Mouse (Mus musculus) midbrain, embryonic 12.5 days (tissue): ENCODE data around the gene Pafah1b1. TPM values are rescaled to one million over a fixed set of nuclear protein-coding genes. Genes with fewer than 3 reads are reported as not detected.

Experiments used
- ATAC-seq: fragments of 200-750 bp; cut with Nextera tagmentation; 2 replicates; pipeline ENCODE4 v1.8.0; 2017; ENCODE audit warnings: low read depth, moderate TSS enrichment, moderate library complexity; ENCODE audit not compliant: low FRiP score
- H3K27ac ChIP-seq: fragments of 300-500 bp; sonication (generic); replicated peaks from 2 replicates; pipeline ENCODE4 v1.5.1; 2016; ENCODE audit warnings: mild to moderate bottlenecking
- H3K27me3 ChIP-seq: fragments of 300-500 bp; sonication (generic); 2 replicates; pipeline ENCODE4 v1.6.1; 2016; ENCODE audit warnings: mild to moderate bottlenecking
- H3K36me3 ChIP-seq: fragments of 300-500 bp; sonication (generic); 2 replicates; pipeline ENCODE4 v1.6.1; 2016
- H3K4me1 ChIP-seq: fragments of 300-500 bp; sonication (generic); 2 replicates; pipeline ENCODE4 v1.6.1; 2016
- H3K4me2 ChIP-seq: fragments of 300-500 bp; sonication (generic); replicated peaks from 2 replicates; pipeline ENCODE4 v1.6.1; 2016; ENCODE audit warnings: mild to moderate bottlenecking, moderate library complexity
- H3K4me3 ChIP-seq: fragments of 300-500 bp; sonication (generic); 2 replicates; pipeline ENCODE4 v1.5.1; 2016; ENCODE audit warnings: mild to moderate bottlenecking
- H3K9ac ChIP-seq: fragments of 300-500 bp; sonication (generic); replicated peaks from 2 replicates; pipeline ENCODE4 v1.6.1; 2016; ENCODE audit warnings: mild to moderate bottlenecking, moderate library complexity
- H3K9me3 ChIP-seq: fragments of 300-500 bp; sonication (generic); 2 replicates; pipeline ENCODE4 v1.6.1; 2016; ENCODE audit warnings: mild to moderate bottlenecking
- WGBS: fragments of 180-500 bp; shearing (Covaris S2); methylation state at CpG from one replicate; pipeline ENCODE4 v1.1.7; 2016; 5-methylcytosine and 5-hydroxymethylcytosine counted together
- polyA plus RNA-seq: library from polyadenylated mRNA; unstranded; fragments of >200 nt; fragmentation: Nextera tagmentation; extraction: Ambion mirVana; gene quantifications from 2 replicates; pipeline ENCODE4 v1.2.1, GENCODE M21; 2016

Pafah1b1 gene
- polyA plus RNA-seq, 1 experiment from 2014 or later, result 70.3 TPM

DNA sequence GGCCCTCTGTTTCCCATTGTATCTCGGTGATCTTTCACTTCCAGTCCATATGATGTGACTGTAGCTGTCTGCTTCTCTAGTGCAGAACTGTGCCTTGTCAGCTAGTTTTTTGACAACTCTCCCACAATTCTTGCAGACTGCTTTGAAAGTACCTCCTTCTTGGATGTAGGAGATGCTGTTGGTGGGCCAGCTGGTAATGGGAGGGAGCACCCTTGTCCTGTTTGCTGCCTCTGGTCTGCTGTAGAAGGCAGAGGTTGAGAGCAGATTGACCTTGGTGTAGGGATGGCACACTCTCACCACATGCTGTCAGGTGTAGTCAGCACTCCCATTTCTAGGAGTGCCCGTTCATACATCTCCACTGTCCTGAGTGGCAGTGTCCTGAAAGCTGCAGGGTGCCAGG, 55.5 kb downstream of the Pafah1b1 start:
- H3K4me2 ChIP-seq, result no peak overlapping the region
- WGBS, result 96% methylated on average over 2 of the region's 2 CpGs
- no peak overlapping the region for H3K27ac ChIP-seq
- H3K9ac ChIP-seq, result no peak overlapping the region
- H3K4me1 ChIP-seq, result no peaks in the 10 kb centered on the region
- no peaks in the 10 kb centered on the region for H3K27me3 ChIP-seq
- no peaks in the 10 kb centered on the region for H3K9me3 ChIP-seq
- peaks cover 62% of the 10 kb centered on the region for H3K36me3 ChIP-seq
- no peak for ATAC-seq
- H3K4me3 ChIP-seq, result no peak overlapping the region

DNA sequence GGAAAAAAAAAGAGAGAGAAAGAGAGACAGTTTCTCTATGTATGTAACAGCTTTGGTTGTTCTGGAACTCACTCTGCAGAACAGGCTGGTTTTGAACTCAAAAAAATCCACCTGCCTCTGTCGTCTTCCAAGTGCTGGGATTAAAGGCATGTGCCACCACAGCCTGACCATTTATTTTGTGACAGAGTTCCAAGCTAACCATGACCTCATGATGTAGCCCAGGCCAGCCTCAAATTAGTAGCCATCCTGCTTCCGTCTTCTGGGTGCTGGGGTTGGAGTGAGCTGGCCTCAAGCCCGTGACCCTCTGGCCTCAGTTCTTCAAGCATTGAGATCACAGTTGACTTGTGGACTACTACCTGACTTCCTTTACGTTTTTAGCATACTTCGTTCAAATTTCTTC, 56.0 kb downstream of the Pafah1b1 start:
- Histone ChIP-seq H3K4me1 (no peaks in the 10 kb centered on the region), H3K4me3 (no peak overlapping the region), H3K36me3 (peaks cover 65% of the 10 kb centered on the region), H3K27ac (no peak overlapping the region), H3K9me3 (no peaks in the 10 kb centered on the region), H3K27me3 (no peaks in the 10 kb centered on the region), H3K4me2 (no peak overlapping the region), H3K9ac (no peak overlapping the region)
- 91% methylated on average over 5 of the region's 5 CpGs for WGBS
- ATAC-seq, result no peak

DNA sequence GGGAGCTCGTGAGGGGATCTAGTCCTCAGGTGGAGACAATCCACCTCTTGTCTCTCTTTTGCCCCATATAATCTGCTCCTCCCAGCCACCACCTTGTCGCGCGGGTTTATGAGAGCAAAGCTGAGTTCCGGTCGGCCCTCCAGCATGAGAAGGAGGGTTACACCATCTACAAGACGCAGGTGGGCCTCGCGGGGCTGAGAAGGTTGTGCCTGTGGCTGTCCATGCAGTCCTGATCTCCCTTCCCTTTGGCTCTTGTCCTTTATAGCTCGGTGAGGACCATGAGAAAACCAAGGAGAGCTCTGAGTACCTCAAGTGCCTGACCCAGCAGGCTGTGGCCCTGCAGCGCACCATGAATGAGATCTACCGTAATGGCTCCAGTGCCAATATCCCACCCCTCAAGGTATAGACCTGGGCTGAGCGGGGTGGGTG, 56.9 kb downstream of the Pafah1b1 start:
- Histone ChIP-seq H3K9ac (no peak overlapping the region), H3K9me3 (no peaks in the 10 kb centered on the region), H3K36me3 (peaks cover 67% of the 10 kb centered on the region), H3K4me1 (no peaks in the 10 kb centered on the region), H3K4me2 (no peak overlapping the region), H3K27ac (no peak overlapping the region), H3K27me3 (no peaks in the 10 kb centered on the region), H3K4me3 (no peak overlapping the region)
- ATAC-seq, result no peak
- 92% methylated on average over 13 of the region's 13 CpGs for WGBS

DNA sequence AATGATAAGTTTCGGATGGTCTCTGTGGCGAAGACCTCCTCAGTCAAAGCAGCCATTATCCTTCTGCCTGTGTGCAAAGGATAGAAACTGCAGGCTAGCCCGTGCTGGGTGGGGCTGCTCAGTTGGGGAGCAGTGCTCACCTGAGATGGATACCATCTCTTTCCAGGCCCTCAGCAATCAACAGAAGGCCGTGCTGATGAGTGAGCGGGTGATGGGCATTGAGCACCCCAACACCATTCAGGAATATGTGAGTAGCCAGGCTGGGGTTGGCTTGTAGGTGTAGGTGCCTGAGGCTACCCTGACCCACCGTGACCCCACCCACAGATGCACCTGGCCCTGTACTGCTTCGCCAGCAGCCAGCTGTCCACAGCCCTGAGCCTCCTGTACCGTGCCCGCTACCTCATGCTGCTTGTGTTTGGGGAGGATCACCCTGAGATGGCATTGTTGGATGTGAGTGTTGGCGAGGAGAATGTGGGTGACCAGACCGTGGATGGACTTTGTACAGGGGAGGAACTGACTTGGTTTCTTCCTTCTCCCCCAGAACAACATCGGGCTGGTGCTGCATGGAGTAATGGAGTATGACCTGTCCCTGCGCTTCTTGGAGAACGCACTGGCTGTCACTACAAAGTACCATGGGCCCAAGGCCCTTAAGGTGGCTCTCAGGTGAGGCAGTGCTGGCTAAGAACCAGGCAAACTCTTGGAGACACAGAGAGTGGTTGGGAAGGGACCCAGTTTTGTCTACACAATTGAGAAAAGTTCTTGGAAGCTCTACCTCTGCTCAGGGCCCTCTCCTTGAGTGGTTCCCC, 57.5 kb downstream of the Pafah1b1 start:
- Histone ChIP-seq H3K4me3 (no peak overlapping the region), H3K4me2 (no peak overlapping the region), H3K27ac (no peak overlapping the region), H3K36me3 (peaks cover 73% of the 10 kb centered on the region), H3K27me3 (no peaks in the 10 kb centered on the region), H3K4me1 (no peaks in the 10 kb centered on the region), H3K9me3 (no peaks in the 10 kb centered on the region), H3K9ac (no peak overlapping the region)
- ATAC-seq, result no peak
- WGBS, result 95% methylated on average over 14 of the region's 14 CpGs

GRCm38 (mm10) chr11:74666284-74666652, 58.2 kb downstream of the Pafah1b1 start:
- ATAC-seq, result no peak
- H3K36me3 ChIP-seq, result peaks cover 80% of the 10 kb centered on the region
- 89% methylated on average over 5 of the region's 5 CpGs for WGBS

GRCm38 (mm10) chr11:74665631-74666283, 58.7 kb downstream of the Pafah1b1 start:
- ATAC-seq, result no peak
- 96% methylated on average over 17 of the region's 17 CpGs for WGBS
- Histone ChIP-seq H3K9ac (no peak overlapping the region), H3K27ac (no peak overlapping the region), H3K9me3 (no peaks in the 10 kb centered on the region), H3K4me3 (no peak overlapping the region), H3K27me3 (no peaks in the 10 kb centered on the region), H3K36me3 (peaks cover 85% of the 10 kb centered on the region), H3K4me2 (no peak overlapping the region), H3K4me1 (no peaks in the 10 kb centered on the region)

More at GRCm38 (mm10) chr11:74666284-74666652, 58.2 kb downstream of the Pafah1b1 start:
- no peak overlapping the region for H3K4me3 ChIP-seq
- no peak overlapping the region for H3K27ac ChIP-seq
- H3K9me3 ChIP-seq, result no peaks in the 10 kb centered on the region
- H3K27me3 ChIP-seq, result no peaks in the 10 kb centered on the region
- H3K9ac ChIP-seq, result no peak overlapping the region
- H3K4me2 ChIP-seq, result no peak overlapping the region
- H3K4me1 ChIP-seq, result no peaks in the 10 kb centered on the region

DNA sequence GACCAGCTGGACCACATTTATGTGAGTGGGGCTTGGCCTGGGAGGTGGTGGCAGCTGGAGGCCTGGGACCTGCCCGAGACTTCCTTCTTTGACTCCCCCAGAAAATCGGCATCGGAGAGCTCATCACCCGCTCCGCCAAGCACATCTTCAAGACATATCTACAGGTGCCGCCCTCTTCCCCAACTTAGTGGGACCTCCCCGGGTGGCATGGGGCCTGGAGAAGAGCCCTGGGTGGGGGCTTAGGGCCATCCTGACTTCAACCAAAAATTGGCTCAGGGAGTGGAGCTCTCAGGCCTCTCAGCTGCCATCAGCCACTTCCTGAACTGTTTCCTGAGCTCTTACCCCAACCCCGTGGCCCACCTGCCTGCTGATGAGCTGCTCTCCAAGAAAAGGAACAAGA, 59.6 kb downstream of the Pafah1b1 start:
- no peak overlapping the region for H3K27ac ChIP-seq
- 92% methylated on average over 8 of the region's 8 CpGs for WGBS
- no peaks in the 10 kb centered on the region for H3K27me3 ChIP-seq
- no peak overlapping the region for H3K4me3 ChIP-seq
- no peaks in the 10 kb centered on the region for H3K9me3 ChIP-seq
- H3K9ac ChIP-seq, result no peak overlapping the region
- ATAC-seq, result no peak
- H3K4me1 ChIP-seq, result no peaks in the 10 kb centered on the region
- peaks cover 93% of the 10 kb centered on the region for H3K36me3 ChIP-seq
- H3K4me2 ChIP-seq, result no peak overlapping the region

- H3K4me1 ChIP-seq, result no peaks in the 10 kb centered on the region
- H3K9me3 ChIP-seq, result no peaks in the 10 kb centered on the region
- no peak overlapping the region for H3K4me2 ChIP-seq
- ATAC-seq, result no peak
- H3K9ac ChIP-seq, result no peak overlapping the region
- no peak overlapping the region for H3K4me3 ChIP-seq
- peaks cover 99% of the 10 kb centered on the region for H3K36me3 ChIP-seq
- no peak overlapping the region for H3K27ac ChIP-seq
- 88% methylated on average over 3 of the region's 3 CpGs for WGBS
- H3K27me3 ChIP-seq, result no peaks in the 10 kb centered on the region
Measured at GRCm38 (mm10) chr11:74664279-74664678, 60.2 kb downstream of the Pafah1b1 start.

GRCm38 (mm10) chr11:74662221-74662620, 62.2 kb downstream of the Pafah1b1 start:
- H3K36me3 ChIP-seq, result peaks cover 99% of the 10 kb centered on the region
- no peaks in the 10 kb centered on the region for H3K27me3 ChIP-seq
- no peak overlapping the region for H3K4me3 ChIP-seq
- no peak overlapping the region for H3K4me2 ChIP-seq
- no peak overlapping the region for H3K9ac ChIP-seq
- H3K27ac ChIP-seq, result no peak overlapping the region
- H3K4me1 ChIP-seq, result no peaks in the 10 kb centered on the region
- H3K9me3 ChIP-seq, result 0 out of 2 replicates have a peak, but pooled peaks cover 6% of the 10 kb centered on the region
- 95% methylated on average over 6 of the region's 6 CpGs for WGBS
- ATAC-seq, result no peak

DNA sequence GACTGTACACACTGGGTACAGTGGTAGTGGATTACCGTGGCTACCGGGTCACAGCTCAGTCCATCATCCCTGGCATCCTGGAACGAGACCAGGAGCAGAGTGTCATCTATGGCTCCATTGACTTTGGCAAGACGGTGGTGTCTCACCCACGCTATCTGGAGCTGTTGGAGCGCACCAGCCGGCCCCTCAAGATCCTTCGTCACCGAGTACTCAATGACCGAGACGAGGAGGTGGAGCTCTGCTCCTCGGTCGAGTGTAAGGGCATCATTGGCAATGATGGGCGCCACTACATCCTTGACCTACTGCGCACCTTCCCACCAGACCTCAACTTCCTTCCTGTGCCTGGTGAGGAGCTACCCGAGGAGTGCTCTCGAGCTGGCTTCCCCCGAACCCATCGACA, 62.8 kb downstream of the Pafah1b1 start:
- Histone ChIP-seq H3K27me3 (no peaks in the 10 kb centered on the region), H3K9me3 (0 out of 2 replicates have a peak, but pooled peaks cover 6% of the 10 kb centered on the region), H3K9ac (no peak overlapping the region), H3K4me2 (no peak overlapping the region), H3K4me3 (no peak overlapping the region), H3K4me1 (no peaks in the 10 kb centered on the region), H3K27ac (no peak overlapping the region), H3K36me3 (peaks cover 97% of the 10 kb centered on the region)
- 96% methylated on average over 19 of the region's 19 CpGs for WGBS
- no peak for ATAC-seq

DNA sequence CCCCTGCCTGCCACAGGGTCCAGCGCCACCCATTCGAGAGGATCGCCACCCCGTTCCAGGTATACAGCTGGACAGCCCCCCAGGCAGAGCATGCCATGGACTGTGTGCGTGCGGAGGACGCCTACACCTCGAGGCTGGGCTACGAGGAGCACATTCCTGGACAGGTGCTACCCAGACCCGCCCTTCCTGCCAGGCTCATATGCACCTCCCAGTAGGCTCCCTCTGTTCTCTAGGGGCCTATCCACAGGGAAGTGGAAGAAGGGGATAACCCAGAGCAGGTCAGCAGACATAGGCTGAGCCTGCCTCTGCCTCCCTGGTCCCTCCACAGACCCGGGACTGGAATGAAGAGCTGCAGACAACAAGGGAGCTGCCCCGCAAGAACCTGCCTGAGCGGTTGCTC, 64.1 kb downstream of the Pafah1b1 start:
- Histone ChIP-seq H3K27me3 (no peaks in the 10 kb centered on the region), H3K9me3 (0 out of 2 replicates have a peak, but pooled peaks cover 6% of the 10 kb centered on the region), H3K27ac (no peak overlapping the region), H3K4me2 (no peak overlapping the region), H3K9ac (no peak overlapping the region), H3K4me3 (no peak overlapping the region), H3K4me1 (no peaks in the 10 kb centered on the region), H3K36me3 (peaks cover 84% of the 10 kb centered on the region)
- 98% methylated on average over 13 of the region's 13 CpGs for WGBS
- no peak for ATAC-seq

- peaks cover 41% of the 10 kb centered on the region for H3K36me3 ChIP-seq
- WGBS, result 94% methylated on average over 3 of the region's 3 CpGs
Measured at GRCm38 (mm10) chr11:74655941-74656340, 68.5 kb downstream of the Pafah1b1 start.

More at GRCm38 (mm10) chr11:74655941-74656340, 68.5 kb downstream of the Pafah1b1 start:
- H3K9ac ChIP-seq, result no peak overlapping the region
- H3K9me3 ChIP-seq, result 0 out of 2 replicates have a peak, but pooled peaks cover 6% of the 10 kb centered on the region
- H3K27me3 ChIP-seq, result no peaks in the 10 kb centered on the region
- H3K4me1 ChIP-seq, result peaks cover 14% of the 10 kb centered on the region
- no peak overlapping the region for H3K4me2 ChIP-seq
- H3K4me3 ChIP-seq, result no peak overlapping the region
- H3K27ac ChIP-seq, result no peak overlapping the region
- no peak for ATAC-seq
